Mouse (Mus musculus): ENCODE results near the gene Lrrc75b.

- TF ChIP-seq CTCF (IDR thresholded peaks at IDR 0.05) (no peak), EP300 (IDR thresholded peaks at IDR 0.05) (no peak)
Observed at GRCm38 (mm10) chr10:75531532-75532090, 28.5 kb downstream of the Lrrc75b start.

All from lung, postnatal 0 days (tissue).